Mouse (Mus musculus): ENCODE data around the gene Stk16. TPM values are rescaled to one million over a fixed set of nuclear protein-coding genes. Genes with fewer than 3 reads are reported as not detected.

Gene Stk16
- total and polyA plus RNA-seq, 3 experiments: 42.4 to 68.3 (median 42.5) TPM

DNA sequence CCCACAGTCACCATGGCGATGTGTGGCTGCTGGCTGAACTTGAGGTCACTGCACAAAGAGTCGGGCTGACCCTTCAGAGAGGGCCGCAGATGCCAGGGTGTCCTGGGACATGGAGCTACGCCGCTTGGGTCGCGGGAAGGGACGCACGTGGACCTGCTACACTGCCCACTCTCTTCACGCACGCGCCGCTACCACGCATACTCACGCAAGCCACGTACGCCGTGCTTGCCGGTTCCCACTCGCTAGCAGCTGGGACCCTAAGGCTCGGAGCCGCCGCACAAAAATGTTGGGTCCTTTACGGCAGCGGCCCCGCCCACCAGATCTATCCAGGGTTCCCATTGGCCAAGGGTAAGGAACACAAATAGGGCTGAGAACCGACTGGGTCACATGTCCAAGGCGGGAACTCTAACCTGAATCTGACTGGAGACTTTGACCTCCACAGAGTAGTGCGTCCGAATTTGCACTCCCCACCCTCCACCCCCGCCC lies 30.5 kb upstream of the Stk16 start, which contains the start of gene Abcb6:
Gene Abcb6, minus strand, starts transcription at position 288 of the 486 bp plus-strand sequence.
- Histone ChIP-seq H3K27me3 (ENCODE audit: control insufficient read depth, insufficient read depth, low read length) (no peaks in the 10 kb centered on the region), H3K4me3 (peak within 1 kb of the TSS; percentile 51), H3K36me3 (ENCODE audit: control insufficient read depth, insufficient read depth, low read length) (no peaks in the 10 kb centered on the region), H3K4me1 (ENCODE audit: control insufficient read depth, insufficient read depth, low read length) (no peaks in the 10 kb centered on the region; the same call in 1 of the 2 replicates), H3K79me2 (replicated peaks; ENCODE audit: control insufficient read depth, insufficient read depth, low read length) (no peaks in the 10 kb centered on the region), H3K9ac (ENCODE audit: low read depth, low read length) (peak within 1 kb of the TSS; percentile 75), H3K27ac (peak within 1 kb of the TSS; percentile 72)
- under 1% methylated on average over 31 of the region's 31 CpGs for WGBS
- peak; percentile 87 to 90 for DNase-seq
- intact Hi-C loops (cut with DNase I): loop anchor here (1.0 to 5.0 kb wide), 2 partner anchors 11 to 72 kb away; no protein-coding TSS in a partner anchor
- no peak for TF ChIP-seq CTCF (IDR thresholded peaks at IDR 0.05)
- no peak for TF ChIP-seq EP300 (IDR thresholded peaks at IDR 0.05; ENCODE audit: insufficient read depth, low read depth, low read length)
- peak; percentile 57 for TF ChIP-seq POLR2A (IDR thresholded peaks at IDR 0.05; ENCODE audit: insufficient read depth, low read depth, low read length)

DNA sequence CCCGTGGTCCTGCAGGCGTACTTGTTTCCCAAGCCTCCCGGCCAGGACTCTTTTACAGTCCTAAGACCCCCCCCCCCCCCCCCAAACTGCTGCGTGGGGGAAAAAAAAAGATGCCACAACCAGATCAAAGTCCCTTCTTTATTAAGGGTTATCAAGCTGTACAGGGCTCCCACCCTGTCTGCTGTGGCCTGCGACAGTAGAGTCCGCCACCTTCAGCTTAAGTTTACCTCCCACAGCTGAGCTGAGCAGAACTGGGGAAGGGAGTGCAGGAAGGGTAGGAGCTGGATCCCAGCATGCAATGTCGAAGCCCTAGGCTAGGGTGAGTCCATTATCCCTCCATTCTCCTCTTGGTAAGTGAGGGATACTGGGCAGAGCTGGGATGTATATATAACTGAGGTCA lies 29.9 kb upstream of the Stk16 start:
- TF ChIP-seq POLR2A (IDR thresholded peaks at IDR 0.05; ENCODE audit: insufficient read depth, low read depth, low read length) (no peak), EP300 (IDR thresholded peaks at IDR 0.05; ENCODE audit: insufficient read depth, low read depth, low read length) (no peak), CTCF (IDR thresholded peaks at IDR 0.05) (no peak)
- no peak overlapping the region for H3K9ac ChIP-seq (ENCODE audit: low read depth, low read length)
- 42% methylated on average over 7 of the region's 7 CpGs for WGBS

DNA sequence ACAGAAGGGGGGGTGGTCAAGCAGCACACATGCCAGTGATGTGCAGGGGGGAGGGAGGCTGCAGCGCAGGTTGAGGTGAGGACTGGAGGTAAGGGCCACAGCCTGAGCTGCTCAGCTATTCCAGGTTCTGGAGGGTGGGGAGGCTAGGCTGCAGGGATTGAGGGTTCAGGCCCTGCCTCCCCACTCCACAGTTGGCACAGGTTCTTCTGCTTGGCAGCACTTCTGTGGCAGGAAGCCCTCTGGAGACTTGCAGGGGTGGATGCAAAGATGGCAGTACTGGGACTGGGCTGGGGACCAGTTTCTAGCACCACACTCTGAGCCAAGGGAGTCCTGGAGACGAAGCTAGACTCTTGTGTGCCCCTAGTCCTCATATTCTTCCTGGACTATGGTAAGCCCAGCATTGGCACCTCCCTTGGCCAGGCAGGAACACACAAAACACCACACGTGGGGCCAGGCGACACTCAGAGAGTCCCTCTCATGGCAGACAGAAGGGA lies 29.2 kb upstream of the Stk16 start:
- Histone ChIP-seq H3K27me3 (ENCODE audit: control insufficient read depth, insufficient read depth, low read length) (no peaks in the 10 kb centered on the region), H3K27ac (no peak overlapping the region), H3K4me3 (no peak overlapping the region), H3K36me3 (ENCODE audit: control insufficient read depth, insufficient read depth, low read length) (no peaks in the 10 kb centered on the region), H3K9ac (ENCODE audit: low read depth, low read length) (no peak overlapping the region), H3K4me1 (ENCODE audit: control insufficient read depth, insufficient read depth, low read length) (no peaks in the 10 kb centered on the region; the same call in 1 of the 2 replicates), H3K79me2 (replicated peaks; ENCODE audit: control insufficient read depth, insufficient read depth, low read length) (no peaks in the 10 kb centered on the region)
- intact Hi-C loops (cut with DNase I): loop anchor here (5.0 kb wide), 1 partner anchor 71 kb away; no protein-coding TSS in a partner anchor
- WGBS: 85% methylated on average over 4 of the region's 4 CpGs
- DNase-seq: no peak
- no peak for TF ChIP-seq POLR2A (IDR thresholded peaks at IDR 0.05; ENCODE audit: insufficient read depth, low read depth, low read length)
- TF ChIP-seq EP300 (IDR thresholded peaks at IDR 0.05; ENCODE audit: insufficient read depth, low read depth, low read length): no peak
- no peak for TF ChIP-seq CTCF (IDR thresholded peaks at IDR 0.05)

More for the DNA sequence above, 29.9 kb upstream of the Stk16 start:
- Histone ChIP-seq H3K4me3 (peak overlapping the region; percentile 51), H3K27ac (no peak overlapping the region), H3K4me1 (ENCODE audit: control insufficient read depth, insufficient read depth, low read length) (no peaks in the 10 kb centered on the region; the same call in 1 of the 2 replicates), H3K27me3 (ENCODE audit: control insufficient read depth, insufficient read depth, low read length) (no peaks in the 10 kb centered on the region), H3K79me2 (replicated peaks; ENCODE audit: control insufficient read depth, insufficient read depth, low read length) (no peaks in the 10 kb centered on the region), H3K36me3 (ENCODE audit: control insufficient read depth, insufficient read depth, low read length) (no peaks in the 10 kb centered on the region)
- intact Hi-C loops (cut with DNase I): loop anchor here (1.0 to 5.0 kb wide), 2 partner anchors 11 to 72 kb away; no protein-coding TSS in a partner anchor
- no peak for DNase-seq

DNA sequence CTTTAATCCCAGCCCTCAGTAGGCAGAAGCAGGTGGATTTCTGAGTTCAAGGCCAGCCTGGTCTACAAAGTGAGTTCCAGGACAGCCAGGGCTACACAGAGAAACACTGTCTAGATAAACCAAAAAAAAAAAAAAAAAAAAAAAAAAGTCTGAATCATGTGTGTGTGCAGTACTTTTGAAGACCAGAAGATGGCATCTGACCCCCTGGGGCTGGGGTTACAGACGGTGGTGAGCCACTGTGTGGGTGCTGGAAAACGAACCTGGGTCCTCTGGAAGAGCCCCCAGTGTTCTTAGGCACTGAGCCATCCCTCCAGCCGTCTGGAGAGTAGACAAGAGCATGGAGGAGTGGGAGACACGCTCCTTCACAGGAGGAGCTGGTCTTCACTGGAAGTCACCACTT lies 28.5 kb upstream of the Stk16 start:
- H3K4me1 ChIP-seq (ENCODE audit: control insufficient read depth, insufficient read depth, low read length): no peaks in the 10 kb centered on the region; the same call in 1 of the 2 replicates
- no peak overlapping the region for H3K9ac ChIP-seq (ENCODE audit: low read depth, low read length)
- no peak for DNase-seq
- H3K36me3 ChIP-seq (ENCODE audit: control insufficient read depth, insufficient read depth, low read length): no peaks in the 10 kb centered on the region
- H3K79me2 ChIP-seq (replicated peaks; ENCODE audit: control insufficient read depth, insufficient read depth, low read length): no peaks in the 10 kb centered on the region
- no peaks in the 10 kb centered on the region for H3K27me3 ChIP-seq (ENCODE audit: control insufficient read depth, insufficient read depth, low read length)
- TF ChIP-seq CTCF (IDR thresholded peaks at IDR 0.05) (peak; percentile 44), POLR2A (IDR thresholded peaks at IDR 0.05; ENCODE audit: insufficient read depth, low read depth, low read length) (no peak), EP300 (IDR thresholded peaks at IDR 0.05; ENCODE audit: insufficient read depth, low read depth, low read length) (no peak)
- 72% methylated on average over 4 of the region's 4 CpGs for WGBS
- H3K27ac ChIP-seq: no peak overlapping the region
- intact Hi-C loops (cut with DNase I): loop anchor here (5.0 kb wide), 1 partner anchor 70 kb away; no protein-coding TSS in a partner anchor
- H3K4me3 ChIP-seq: no peak overlapping the region

DNA sequence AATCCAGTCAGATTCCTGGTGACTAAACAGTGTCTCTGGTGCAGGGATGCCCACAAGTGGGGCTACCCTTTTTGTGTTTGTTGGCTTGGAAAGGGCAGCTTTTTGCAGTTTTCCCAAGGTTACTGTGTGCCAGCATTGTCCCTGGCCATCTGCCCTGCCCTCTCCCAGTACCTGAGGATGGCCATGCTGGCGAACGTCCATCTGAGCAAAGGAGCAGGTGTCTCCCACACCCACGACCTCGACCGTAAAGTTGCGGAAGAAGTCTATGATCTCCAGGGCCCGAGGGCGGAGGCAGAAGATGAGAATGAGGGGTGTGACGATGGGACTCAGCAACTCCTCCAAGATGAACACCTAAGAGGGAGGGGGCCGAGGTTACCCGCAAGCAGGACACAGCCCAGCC lies 25.1 kb upstream of the Stk16 start:
- Histone ChIP-seq H3K9ac (ENCODE audit: low read depth, low read length) (no peak overlapping the region), H3K4me1 (ENCODE audit: control insufficient read depth, insufficient read depth, low read length) (no peaks in the 10 kb centered on the region), H3K27ac (no peak overlapping the region), H3K79me2 (replicated peaks; ENCODE audit: control insufficient read depth, insufficient read depth, low read length) (peaks cover 1% of the 10 kb centered on the region; the same call in 1 of the 2 replicates), H3K27me3 (ENCODE audit: control insufficient read depth, insufficient read depth, low read length) (no peaks in the 10 kb centered on the region), H3K36me3 (ENCODE audit: control insufficient read depth, insufficient read depth, low read length) (no peaks in the 10 kb centered on the region; the same call in 1 of the 2 replicates), H3K4me3 (no peak overlapping the region)
- DNase-seq: no peak
- WGBS: 92% methylated on average over 11 of the region's 11 CpGs
- intact Hi-C loops (cut with DNase I): no loop called here
- TF ChIP-seq POLR2A (IDR thresholded peaks at IDR 0.05; ENCODE audit: insufficient read depth, low read depth, low read length) (no peak), EP300 (IDR thresholded peaks at IDR 0.05; ENCODE audit: insufficient read depth, low read depth, low read length) (no peak), CTCF (IDR thresholded peaks at IDR 0.05) (no peak)

DNA sequence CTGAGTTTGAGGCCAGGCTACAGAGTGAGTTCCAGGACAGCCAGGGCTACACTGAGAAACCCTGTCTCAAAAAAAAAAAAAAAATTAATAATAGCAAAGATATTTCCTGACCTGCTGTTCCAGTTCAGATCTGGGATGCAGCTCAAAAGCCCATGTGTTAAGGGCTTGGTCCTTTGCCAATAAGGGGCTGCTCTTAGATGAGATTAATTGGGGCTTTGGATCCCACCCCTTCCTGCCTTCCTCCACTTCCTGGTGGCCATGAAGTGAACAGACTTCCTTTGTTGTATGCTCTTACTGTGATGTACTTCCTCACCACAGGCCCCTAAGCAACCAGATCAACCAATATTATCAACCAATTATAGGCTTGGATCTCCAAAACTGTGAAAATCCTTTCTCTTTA lies 23.5 kb upstream of the Stk16 start:
- no peak overlapping the region for H3K27ac ChIP-seq
- H3K4me3 ChIP-seq: no peak overlapping the region
- no peak for DNase-seq
- intact Hi-C loops (cut with DNase I): no loop called here
- H3K27me3 ChIP-seq (ENCODE audit: control insufficient read depth, insufficient read depth, low read length): no peaks in the 10 kb centered on the region
- H3K9ac ChIP-seq (ENCODE audit: low read depth, low read length): no peak overlapping the region
- no peak for TF ChIP-seq POLR2A (IDR thresholded peaks at IDR 0.05; ENCODE audit: insufficient read depth, low read depth, low read length)
- TF ChIP-seq CTCF (IDR thresholded peaks at IDR 0.05): no peak
- TF ChIP-seq EP300 (IDR thresholded peaks at IDR 0.05; ENCODE audit: insufficient read depth, low read depth, low read length): no peak
- peaks cover 4% of the 10 kb centered on the region for H3K4me1 ChIP-seq (ENCODE audit: control insufficient read depth, insufficient read depth, low read length)
- no peaks in the 10 kb centered on the region; the same call in 1 of the 2 replicates for H3K36me3 ChIP-seq (ENCODE audit: control insufficient read depth, insufficient read depth, low read length)
- H3K79me2 ChIP-seq (replicated peaks; ENCODE audit: control insufficient read depth, insufficient read depth, low read length): peaks cover 3% of the 10 kb centered on the region; the same call in 1 of the 2 replicates
